Mouse (Mus musculus) layer of hippocampus, postnatal 10 days (tissue): ENCODE measurements around the gene Ncaph. TPM values are rescaled to one million over a fixed set of nuclear protein-coding genes. Genes with fewer than 3 reads are reported as not detected.
A peak's percentile ranks its signal among the peaks of the same experiment; 100 is the strongest.
"Not testable (repeated sequence)": the region's sequence is repeated elsewhere in the genome, so short reads cannot be mapped to it uniquely, and the experiment has no call there.

Source experiments
- DNase-seq, 2 experiments: peaks; one replicate each; pipeline ENCODE4 v3.0.0; 2021; ENCODE audit warnings: low spot score in 2 of 2
- long read RNA-seq: library from polyadenylated mRNA; stranded (forward); transcript quantifications from one replicate; pipeline ENCODE4 v2.0.0, GENCODE M21; 2023
- total RNA-seq, 2 experiments: library from RNA; stranded (reverse); gene quantifications; 2 replicates each; pipeline ENCODE4 v1.2.3; 2021

Gene Ncaph
- 1 to 10 TPM; 7.6 to 7.9 TPM for total RNA-seq
- long read RNA-seq, transcript Ncaph-201 (18 exons, 2,695 nt), result major isoform, 6 of 8 reads
- long read RNA-seq, partial matches to known transcripts, result 1 of 8 reads
- long read RNA-seq, other reads (novel, unspliced or antisense), result 1 of 8 reads

- DNase-seq, result peak; percentile 94 to 95
These were observed at the start of gene Ncaph for GRCm38 (mm10) chr2:127133621-127134461. Ncaph (minus strand) TSS chr2:127133954.

- DNase-seq, result peak; percentile 73 to 78
These were observed 49.0 kb upstream of the Ncaph start for GRCm38 (mm10) chr2:127182598-127183381.

DNA sequence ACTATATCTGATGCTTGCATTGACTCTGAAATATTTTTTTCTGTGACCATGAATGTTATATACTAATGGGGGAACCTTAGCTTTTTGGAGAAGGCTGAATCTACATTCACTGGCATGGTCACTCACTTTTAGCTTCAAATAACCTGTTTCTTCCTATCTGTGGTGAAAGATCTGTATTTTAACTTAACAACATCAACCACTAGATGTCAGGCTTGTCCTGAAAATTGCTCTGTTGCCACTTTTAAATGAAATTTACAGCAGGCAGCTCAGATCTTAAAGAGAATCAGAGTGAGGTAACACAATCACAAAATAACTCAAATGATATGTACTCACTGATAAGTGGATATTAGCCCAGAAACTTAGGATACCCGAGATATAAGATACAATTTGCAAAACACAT lies 32.5 kb upstream of the Ncaph start:
- DNase-seq, result peak in 1 of 2 experiments; percentile 28

DNA sequence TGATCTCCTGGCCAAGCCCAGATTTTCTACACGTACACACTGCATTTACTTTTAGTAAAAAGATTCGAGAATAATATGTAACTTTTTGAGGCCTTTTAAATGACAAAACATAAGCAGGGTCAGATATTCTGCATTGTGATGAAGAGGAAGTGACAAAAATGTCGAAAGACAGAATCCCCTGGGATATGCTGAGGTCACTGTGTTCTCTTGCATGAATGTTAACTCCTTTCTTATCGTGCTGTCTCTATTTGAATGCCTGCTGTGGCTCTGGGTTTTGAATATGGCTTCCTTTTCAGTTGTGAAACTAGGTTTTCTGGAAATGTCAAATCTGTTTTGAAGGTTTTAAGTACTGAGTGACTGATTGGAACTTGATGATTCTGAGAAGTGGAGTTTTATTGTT lies 31.9 kb upstream of the Ncaph start:
- DNase-seq, result no peak

DNA sequence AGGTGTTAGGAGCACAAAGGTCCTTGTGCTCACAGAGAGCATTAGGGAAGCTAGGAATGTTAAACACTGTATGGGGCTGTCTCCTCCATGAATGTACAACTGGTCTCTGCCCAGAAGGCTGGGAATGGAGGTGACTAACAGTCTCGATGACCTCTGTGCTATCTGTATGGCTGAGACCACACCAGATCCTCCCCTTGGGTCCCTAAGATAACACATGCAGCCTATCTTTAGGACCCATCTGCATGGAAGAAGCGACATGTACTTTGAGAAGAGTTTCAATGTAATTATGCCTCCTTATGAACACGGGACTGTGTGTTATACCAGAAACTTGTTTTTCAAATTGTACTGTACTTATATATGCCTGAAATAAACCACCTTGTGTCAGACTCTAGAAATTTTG lies 11.9 kb upstream of the Ncaph start:
- DNase-seq, result no peak

GRCm38 (mm10) chr2:127143158-127144063 lies 9.7 kb upstream of the Ncaph start, which contains the start of gene Itpripl1:
Itpripl1 (minus strand) TSS chr2:127143442.
- peak; percentile 42 to 57 for DNase-seq

- no peak for DNase-seq
These were observed 8.9 kb upstream of the Ncaph start for GRCm38 (mm10) chr2:127142577-127143157.

DNA sequence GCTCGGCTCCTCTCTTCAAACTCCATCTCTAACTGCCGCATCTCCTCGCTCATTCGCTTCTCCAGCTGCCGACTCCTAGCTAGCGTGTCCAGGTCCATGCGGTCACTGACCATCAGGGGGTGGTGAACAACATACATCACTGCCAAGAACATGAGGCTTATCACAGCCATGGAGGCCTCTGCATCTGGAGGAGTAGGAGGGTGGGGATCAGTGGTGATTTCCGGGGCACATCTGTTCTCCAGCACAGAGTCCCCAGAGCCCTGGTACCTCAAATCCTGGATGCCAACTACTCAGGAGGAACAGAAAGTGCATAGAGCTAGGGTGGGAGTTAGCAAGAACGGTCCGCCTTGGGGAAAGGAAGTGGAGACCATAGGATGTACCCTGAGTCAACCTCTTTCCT lies 8.3 kb upstream of the Ncaph start:
- DNase-seq, result no peak

- no peak for DNase-seq
These were observed 6.3 kb upstream of the Ncaph start for GRCm38 (mm10) chr2:127140011-127140410.

GRCm38 (mm10) chr2:127139605-127140004 lies 5.9 kb upstream of the Ncaph start:
- no peak for DNase-seq

DNA sequence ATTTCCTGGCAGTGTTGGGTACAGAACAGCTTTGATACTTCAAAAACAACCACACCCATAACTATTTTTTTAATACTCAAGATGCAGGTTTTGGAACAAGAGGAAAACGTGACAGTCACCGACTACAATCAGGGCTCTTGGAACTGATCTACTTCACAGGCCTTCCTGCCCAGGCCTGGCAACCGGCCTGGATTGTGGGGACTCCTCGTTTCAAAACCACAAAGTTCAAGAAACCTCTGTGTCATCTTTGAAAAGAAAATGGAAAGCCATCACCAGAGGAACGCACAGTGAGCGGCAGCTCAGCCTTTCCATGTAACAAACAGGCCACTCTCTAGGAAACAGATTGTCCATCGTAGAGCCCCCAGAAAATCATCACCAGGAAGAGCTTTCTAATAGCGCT lies 5.3 kb upstream of the Ncaph start:
- no peak for DNase-seq

- DNase-seq, result no peak
These were observed 4.7 kb upstream of the Ncaph start for GRCm38 (mm10) chr2:127138449-127138848.

GRCm38 (mm10) chr2:127137838-127138420 lies 4.2 kb upstream of the Ncaph start:
- DNase-seq, result no peak

- peak; percentile 30 to 39 for DNase-seq
These were observed 3.2 kb upstream of the Ncaph start for GRCm38 (mm10) chr2:127136979-127137378.

- not testable (repeated sequence) for DNase-seq
These were observed 1.5 kb upstream of the Ncaph start for GRCm38 (mm10) chr2:127135255-127135654.

- no peak for DNase-seq
These were observed 2.4 kb downstream of the Ncaph start for GRCm38 (mm10) chr2:127131353-127131752.

GRCm38 (mm10) chr2:127128926-127129325 lies 4.8 kb downstream of the Ncaph start:
- no peak for DNase-seq

- DNase-seq, result no peak
These were observed 12.0 kb downstream of the Ncaph start for GRCm38 (mm10) chr2:127121591-127122235.

DNA sequence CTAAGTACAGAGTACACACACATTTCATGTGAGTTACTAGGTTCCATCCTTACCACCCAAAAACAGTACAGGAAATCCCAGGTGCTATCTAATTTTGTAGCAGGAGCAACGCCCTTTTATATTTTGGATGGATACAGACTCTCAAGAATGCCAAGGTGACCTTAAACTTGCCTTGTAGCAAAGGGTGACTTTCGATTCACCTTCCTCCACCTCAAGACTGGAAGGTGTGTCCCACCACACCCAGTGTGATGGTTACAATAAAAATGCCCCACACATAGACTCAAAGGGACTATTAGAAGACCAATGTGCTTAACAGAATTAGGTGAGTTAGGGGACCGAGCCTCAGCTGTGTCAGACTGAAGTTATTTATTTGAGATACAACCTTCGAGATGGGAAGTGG lies 24.8 kb downstream of the Ncaph start:
- no peak for DNase-seq

GRCm38 (mm10) chr2:127092000-127092399 lies 41.8 kb downstream of the Ncaph start:
- DNase-seq, result no peak
